Mouse (Mus musculus) CD8-positive naive resting alpha-beta T cell, adult 57 days (primary cell): ENCODE measurements around the gene Tom1l1. TPM values are rescaled to one million over a fixed set of nuclear protein-coding genes. Genes with fewer than 3 reads are reported as not detected.

Source experiments
- total RNA-seq: library from RNA; stranded (reverse); gene quantifications from one replicate; pipeline ENCODE4 v1.2.4, GENCODE M21; 2023

The Tom1l1 gene
- total RNA-seq, result not detected

GRCm38 (mm10) chr11:90687460-90688416 is at the start of gene Tom1l1:
TSS of gene Tom1l1 (minus strand) at chr11:90688366.

GRCm38 (mm10) chr11:90637440-90638311 is 50.5 kb downstream of the Tom1l1 start, which contains the start of the genes Stxbp4 and Cox11:
TSS of gene Stxbp4 (minus strand) at chr11:90638084.
TSS of gene Cox11 (plus strand) at chr11:90638173.

Other genes starting within 250 kb of the Tom1l1 start
- 5.1 TPM for gene Stxbp4, start 50.3 kb downstream of the Tom1l1 start, total RNA-seq
- gene Cox11, start 50.2 kb downstream of the Tom1l1 start, total RNA-seq, result 19.1 TPM